Mouse (Mus musculus) embryonic facial prominence, embryonic 14.5 days (tissue): Measurements from ENCODE around the gene Fthl17e. TPM values are rescaled to one million over a fixed set of nuclear protein-coding genes. Genes with fewer than 3 reads are reported as not detected.

Source experiments
- polyA plus RNA-seq: library from polyadenylated mRNA; unstranded; fragments of >200 nt; fragmentation: Nextera tagmentation; extraction: Ambion mirVana; gene quantifications from 2 replicates; pipeline ENCODE4 v1.2.1, GENCODE M21; 2014

The Fthl17e gene
- polyA plus RNA-seq, 1 experiment from 2014 or later, result not detected

Other genes with a start within 250 kb of the Fthl17e start
- not detected in 2 replicates for gene Ssxb5, start 229.8 kb upstream of the Fthl17e start, polyA plus RNA-seq
- not detected in 2 replicates for gene Gm6592, start 189.5 kb upstream of the Fthl17e start, polyA plus RNA-seq
- gene Gm5751, start 159.2 kb upstream of the Fthl17e start, polyA plus RNA-seq, result not detected in 2 replicates
- 4.0 and 4.8 TPM in 2 replicates for gene B630019K06Rik, start 141.1 kb upstream of the Fthl17e start, polyA plus RNA-seq
- not detected in 2 replicates for gene Fthl17b, start 70.5 kb upstream of the Fthl17e start, polyA plus RNA-seq
- not detected in 2 replicates for gene Fthl17c, start 56.9 kb upstream of the Fthl17e start, polyA plus RNA-seq
- not detected in 2 replicates for gene Fthl17d, start 46.7 kb upstream of the Fthl17e start, polyA plus RNA-seq
- gene Fthl17f, start 29.5 kb downstream of the Fthl17e start, polyA plus RNA-seq, result not detected in 2 replicates
- gene 4930402K13Rik, start 71.1 kb downstream of the Fthl17e start, polyA plus RNA-seq, result not detected in 2 replicates
- 0.67 and 0.76 TPM in 2 replicates for gene Lancl3, start 166.4 kb downstream of the Fthl17e start, polyA plus RNA-seq
- gene Gm14862, start 223.4 kb downstream of the Fthl17e start, polyA plus RNA-seq, result not detected in 2 replicates
- 0.97 and 2.0 TPM in 2 replicates for gene Xk, start 239.3 kb downstream of the Fthl17e start, polyA plus RNA-seq